Mouse (Mus musculus): Measurements from ENCODE around the gene Gm9821. TPM values are rescaled to one million over a fixed set of nuclear protein-coding genes. Genes with fewer than 3 reads are reported as not detected.

Gene Gm9821
- polyA plus RNA-seq, 1 experiment from 2014 or later = 0.56 TPM

GRCm38 (mm10) chr2:91944170-91944950 lies 1.1 kb upstream of the Gm9821 start:
- peak; percentile 89 for DNase-seq (ENCODE audit: low spot score)
- WGBS = 49% methylated on average over 13 of the region's 13 CpGs
- H3K4me3 ChIP-seq = no peak overlapping the region
- H3K27ac ChIP-seq = peak overlapping the region; percentile 59
- no peaks in the 10 kb centered on the region for H3K27me3 ChIP-seq (ENCODE audit: low read depth, poor library complexity, severe bottlenecking)
- peaks cover 49% of the 10 kb centered on the region for H3K36me3 ChIP-seq
- H3K4me1 ChIP-seq = peaks cover 40% of the 10 kb centered on the region
- H3K9me3 ChIP-seq (replicated peaks) = no peaks in the 10 kb centered on the region

- WGBS = 73% methylated on average over 6 of the region's 6 CpGs
- Histone ChIP-seq H3K4me1 (peaks cover 55% of the 10 kb centered on the region), H3K36me3 (peaks cover 27% of the 10 kb centered on the region), H3K9me3 (replicated peaks) (no peaks in the 10 kb centered on the region), H3K27me3 (ENCODE audit: low read depth, poor library complexity, severe bottlenecking) (no peaks in the 10 kb centered on the region), H3K4me3 (no peak overlapping the region), H3K27ac (0 out of 2 replicates have a peak overlapping the region, but pooled peaks have one; percentile 83)
- DNase-seq (ENCODE audit: low spot score) = no peak
Measured at GRCm38 (mm10) chr2:91946836-91947235, 1.3 kb downstream of the Gm9821 start.

GRCm38 (mm10) chr2:91947397-91948150 lies 2.1 kb downstream of the Gm9821 start:
- DNase-seq (ENCODE audit: low spot score) = no peak

GRCm38 (mm10) chr2:91948151-91948509 lies 2.6 kb downstream of the Gm9821 start:
- H3K4me1 ChIP-seq = peaks cover 50% of the 10 kb centered on the region
- no peak overlapping the region for H3K4me3 ChIP-seq
- WGBS = 79% methylated on average over 6 of the region's 6 CpGs
- H3K27me3 ChIP-seq (ENCODE audit: low read depth, poor library complexity, severe bottlenecking) = no peaks in the 10 kb centered on the region
- no peaks in the 10 kb centered on the region for H3K9me3 ChIP-seq (replicated peaks)
- DNase-seq (ENCODE audit: low spot score) = no peak
- peak overlapping the region; percentile 83 for H3K27ac ChIP-seq
- H3K36me3 ChIP-seq = peaks cover 16% of the 10 kb centered on the region

More at GRCm38 (mm10) chr2:91947397-91948150, 2.1 kb downstream of the Gm9821 start:
- H3K27me3 ChIP-seq (ENCODE audit: low read depth, poor library complexity, severe bottlenecking) = no peaks in the 10 kb centered on the region
- H3K4me1 ChIP-seq = peaks cover 52% of the 10 kb centered on the region
- peak overlapping the region; percentile 83 for H3K27ac ChIP-seq
- H3K9me3 ChIP-seq (replicated peaks) = no peaks in the 10 kb centered on the region
- H3K36me3 ChIP-seq = peaks cover 19% of the 10 kb centered on the region
- 63% methylated on average over 11 of the region's 11 CpGs for WGBS
- H3K4me3 ChIP-seq = no peak overlapping the region

- peak overlapping the region; percentile 83 for H3K27ac ChIP-seq
- 85% methylated on average over 3 of the region's 3 CpGs for WGBS
- peaks cover 56% of the 10 kb centered on the region for H3K4me1 ChIP-seq
- H3K4me3 ChIP-seq = no peak overlapping the region
- no peak for DNase-seq (ENCODE audit: low spot score)
- H3K9me3 ChIP-seq (replicated peaks) = no peaks in the 10 kb centered on the region
- no peaks in the 10 kb centered on the region for H3K27me3 ChIP-seq (ENCODE audit: low read depth, poor library complexity, severe bottlenecking)
- peaks cover 14% of the 10 kb centered on the region for H3K36me3 ChIP-seq
Measured at GRCm38 (mm10) chr2:91948792-91949241, 3.3 kb downstream of the Gm9821 start.

- H3K9me3 ChIP-seq (replicated peaks) = no peaks in the 10 kb centered on the region
- H3K27me3 ChIP-seq (ENCODE audit: low read depth, poor library complexity, severe bottlenecking) = no peaks in the 10 kb centered on the region
- WGBS = 75% methylated on average over 17 of the region's 17 CpGs
- peaks cover 54% of the 10 kb centered on the region for H3K4me1 ChIP-seq
- peaks cover 15% of the 10 kb centered on the region for H3K36me3 ChIP-seq
- peak overlapping the region; percentile 83 for H3K27ac ChIP-seq
- peak overlapping the region; percentile 33 for H3K4me3 ChIP-seq
- DNase-seq (ENCODE audit: low spot score) = no peak
Measured at GRCm38 (mm10) chr2:91949411-91950274, 4.1 kb downstream of the Gm9821 start.

GRCm38 (mm10) chr2:91950275-91951085 lies 5.0 kb downstream of the Gm9821 start:
- WGBS = 19% methylated on average over 15 of the region's 15 CpGs
- H3K4me1 ChIP-seq = peaks cover 52% of the 10 kb centered on the region
- H3K9me3 ChIP-seq (replicated peaks) = no peaks in the 10 kb centered on the region
- peak overlapping the region; percentile 83 for H3K27ac ChIP-seq
- DNase-seq (ENCODE audit: low spot score) = no peak
- H3K4me3 ChIP-seq = peak overlapping the region; percentile 33
- H3K36me3 ChIP-seq = peaks cover 9% of the 10 kb centered on the region; the same call in 1 of the 2 replicates
- H3K27me3 ChIP-seq (ENCODE audit: low read depth, poor library complexity, severe bottlenecking) = no peaks in the 10 kb centered on the region

- Histone ChIP-seq H3K27me3 (ENCODE audit: low read depth, poor library complexity, severe bottlenecking) (no peaks in the 10 kb centered on the region), H3K4me1 (peaks cover 57% of the 10 kb centered on the region), H3K9me3 (replicated peaks) (no peaks in the 10 kb centered on the region), H3K27ac (peak overlapping the region; percentile 71), H3K36me3 (peaks cover 19% of the 10 kb centered on the region), H3K4me3 (no peak overlapping the region)
- WGBS = 18% methylated on average over 5 of the region's 5 CpGs
- DNase-seq (ENCODE audit: low spot score) = no peak
Measured at GRCm38 (mm10) chr2:91953825-91954224, 8.3 kb downstream of the Gm9821 start.

GRCm38 (mm10) chr2:91955121-91955591 lies 9.7 kb downstream of the Gm9821 start:
- no peak overlapping the region for H3K4me3 ChIP-seq
- H3K9me3 ChIP-seq (replicated peaks) = no peaks in the 10 kb centered on the region
- H3K36me3 ChIP-seq = peaks cover 25% of the 10 kb centered on the region
- H3K27me3 ChIP-seq (ENCODE audit: low read depth, poor library complexity, severe bottlenecking) = no peaks in the 10 kb centered on the region
- no peak for DNase-seq (ENCODE audit: low spot score)
- WGBS = 85% methylated on average over 4 of the region's 4 CpGs
- H3K27ac ChIP-seq = peak overlapping the region; percentile 48; the same call in 1 of the 2 replicates
- H3K4me1 ChIP-seq = peaks cover 57% of the 10 kb centered on the region

- no peak for DNase-seq (ENCODE audit: low spot score)
- H3K36me3 ChIP-seq = peaks cover 31% of the 10 kb centered on the region
- no peak overlapping the region for H3K27ac ChIP-seq
- H3K9me3 ChIP-seq (replicated peaks) = no peaks in the 10 kb centered on the region
- H3K27me3 ChIP-seq (ENCODE audit: low read depth, poor library complexity, severe bottlenecking) = no peaks in the 10 kb centered on the region
- peaks cover 55% of the 10 kb centered on the region for H3K4me1 ChIP-seq
- no peak overlapping the region for H3K4me3 ChIP-seq
- WGBS = 90% methylated on average over 6 of the region's 6 CpGs
Measured at GRCm38 (mm10) chr2:91955875-91956274, 10.4 kb downstream of the Gm9821 start.

GRCm38 (mm10) chr2:91957096-91957495 lies 11.6 kb downstream of the Gm9821 start:
- no peaks in the 10 kb centered on the region for H3K9me3 ChIP-seq (replicated peaks)
- no peak for DNase-seq (ENCODE audit: low spot score)
- peaks cover 67% of the 10 kb centered on the region for H3K4me1 ChIP-seq
- H3K27ac ChIP-seq = peak overlapping the region; percentile 23; the same call in 1 of the 2 replicates
- WGBS = 69% methylated on average over 4 of the region's 4 CpGs
- peaks cover 31% of the 10 kb centered on the region for H3K36me3 ChIP-seq
- H3K27me3 ChIP-seq (ENCODE audit: low read depth, poor library complexity, severe bottlenecking) = no peaks in the 10 kb centered on the region
- H3K4me3 ChIP-seq = no peak overlapping the region

- Histone ChIP-seq H3K9me3 (replicated peaks) (no peaks in the 10 kb centered on the region), H3K27me3 (ENCODE audit: low read depth, poor library complexity, severe bottlenecking) (no peaks in the 10 kb centered on the region), H3K4me1 (peaks cover 75% of the 10 kb centered on the region), H3K27ac (no peak overlapping the region), H3K36me3 (peaks cover 31% of the 10 kb centered on the region), H3K4me3 (no peak overlapping the region)
- no peak for DNase-seq (ENCODE audit: low spot score)
- WGBS = 91% methylated on average over 8 of the region's 8 CpGs
Measured at GRCm38 (mm10) chr2:91958049-91958448, 12.5 kb downstream of the Gm9821 start.

Data from limb, embryonic 10.5 days (tissue).